Mouse (Mus musculus) naive thymus-derived CD4-positive, alpha-beta T cell, adult 5 months (primary cell): Measurements from ENCODE around the gene Olfr730. TPM values are rescaled to one million over a fixed set of nuclear protein-coding genes. Genes with fewer than 3 reads are reported as not detected.

Experiments used
- polyA plus RNA-seq: library from polyadenylated mRNA; unstranded; fragments of 100-300 nt; shearing (Covaris generic); gene quantifications from one replicate; pipeline ENCODE4 v1.2.1, GENCODE M21; 2017

Gene Olfr730
- not detected for polyA plus RNA-seq

DNA sequence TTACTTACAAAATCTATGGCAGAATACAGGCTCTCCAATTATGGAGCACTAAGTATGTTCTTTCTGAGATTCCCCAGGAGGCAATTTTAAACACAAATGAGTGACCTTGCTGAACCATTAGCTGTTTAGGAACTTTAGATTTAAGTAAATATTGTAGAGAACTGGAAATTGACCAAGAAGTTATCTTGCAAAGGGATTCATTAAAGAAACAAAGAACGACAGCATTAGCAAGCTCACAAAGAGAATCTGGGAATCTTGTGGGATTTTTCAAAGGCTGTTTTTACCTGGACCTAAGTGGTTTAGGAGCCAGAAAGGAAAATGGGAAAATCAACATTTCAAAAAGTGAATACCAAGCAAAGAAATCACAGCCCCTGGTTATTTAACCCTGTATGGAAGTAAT, at the start of gene Olfr730:
Gene Olfr730 (minus strand): TSS at position 101 of the 400 bp plus-strand sequence.

DNA sequence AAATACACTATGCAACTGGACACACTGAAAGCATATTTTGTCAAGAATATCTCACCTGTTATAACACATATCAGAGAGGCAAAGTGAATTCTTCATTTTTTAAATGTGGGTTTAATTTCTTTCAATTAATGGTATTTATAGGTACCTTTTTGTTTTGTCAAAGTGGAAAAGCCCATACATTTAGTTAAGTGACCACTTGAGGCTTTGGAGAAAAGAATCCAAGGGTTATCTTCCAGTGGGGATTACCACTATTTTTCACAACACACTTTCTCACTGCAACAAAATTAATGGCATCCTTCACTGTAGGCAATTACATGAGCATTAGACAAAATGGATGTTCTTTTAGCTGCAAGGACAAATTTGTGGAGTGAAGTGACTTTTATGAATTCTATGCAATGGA, 35.2 kb downstream of the Olfr730 start, which contains the start of gene Olfr729:
Gene Olfr729 (minus strand): TSS at position 101 of the 400 bp plus-strand sequence.

DNA sequence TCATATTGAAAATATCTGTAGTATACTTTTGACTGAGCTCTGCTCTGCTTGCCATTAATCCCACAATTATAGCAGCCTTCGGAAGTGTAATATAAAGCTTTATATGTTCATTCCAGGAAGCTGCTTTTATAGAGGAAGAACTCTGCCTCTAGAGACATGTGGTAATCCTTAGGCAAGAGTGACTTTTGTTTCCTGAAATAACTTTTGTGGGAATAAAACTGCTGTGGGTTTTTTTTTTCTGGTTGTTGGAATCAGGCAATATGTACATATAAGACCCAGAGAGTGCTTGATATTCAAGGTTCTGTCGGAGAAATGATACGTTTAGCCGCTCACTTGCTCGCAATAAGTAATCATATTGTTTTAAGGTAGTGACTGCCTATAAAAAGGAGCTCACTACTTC, 45.4 kb downstream of the Olfr730 start, which contains the start of gene Olfr728:
Gene Olfr728 (minus strand): TSS at position 101 of the 400 bp plus-strand sequence.

Other genes starting within 250 kb of the Olfr730 start
- gene Olfr724, start 224.9 kb downstream of the Olfr730 start, polyA plus RNA-seq = not detected
- not detected for gene Olfr725, start 147.8 kb downstream of the Olfr730 start, polyA plus RNA-seq
- gene Olfr726, start 97.2 kb downstream of the Olfr730 start, polyA plus RNA-seq = not detected
- 0.30 TPM for gene Olfr727, start 65.0 kb downstream of the Olfr730 start, polyA plus RNA-seq
- gene Olfr728, start 45.5 kb downstream of the Olfr730 start, polyA plus RNA-seq = not detected
- 0.30 TPM for gene Olfr729, start 35.3 kb downstream of the Olfr730 start, polyA plus RNA-seq
- gene Olfr731, start 53.7 kb upstream of the Olfr730 start, polyA plus RNA-seq = 0.06 TPM
- not detected for gene Olfr732, start 96.0 kb upstream of the Olfr730 start, polyA plus RNA-seq
- gene Olfr733, start 113.3 kb upstream of the Olfr730 start, polyA plus RNA-seq = not detected
- not detected for gene Olfr734, start 138.6 kb upstream of the Olfr730 start, polyA plus RNA-seq
- gene Olfr735, start 160.7 kb upstream of the Olfr730 start, polyA plus RNA-seq = not detected
- not detected for gene Tlr11, start 169.7 kb upstream of the Olfr730 start, polyA plus RNA-seq
- gene Olfr736, start 193.0 kb upstream of the Olfr730 start, polyA plus RNA-seq = not detected
- not detected for gene Olfr738, start 219.4 kb upstream of the Olfr730 start, polyA plus RNA-seq
- gene Olfr739, start 230.4 kb upstream of the Olfr730 start, polyA plus RNA-seq = not detected